Mouse (Mus musculus) small intestine, adult 2 months (tissue): ENCODE results near the gene Adcy1.

Experiments
- CTCF ChIP-seq: fragments of 200-500 bp; IDR thresholded peaks from 2 replicates; pipeline ENCODE4 v1.5.1; 2012; ENCODE audit warnings: low read depth, mild to moderate bottlenecking, control low read depth, inconsistent platforms, low read length, moderate library complexity, mixed read lengths; ENCODE audit not compliant: insufficient replicate concordance, insufficient read length; ENCODE audit errors: extremely low read depth
- POLR2A ChIP-seq: fragments of 200-500 bp; IDR thresholded peaks from 2 replicates; pipeline ENCODE4 v1.6.1; 2012; ENCODE audit warnings: low read depth, mild to moderate bottlenecking, control low read depth, inconsistent platforms, low read length, moderate library complexity

- TF ChIP-seq CTCF (no peak), POLR2A (no peak)
These were observed 136.6 kb downstream of the Adcy1 start for GRCm38 (mm10) chr11:7199736-7200392.
